Mouse (Mus musculus) liver, embryonic 14.5 days (tissue): ENCODE measurements around the gene Slc12a9. TPM values are rescaled to one million over a fixed set of nuclear protein-coding genes. Genes with fewer than 3 reads are reported as not detected.
A peak's percentile ranks its signal among the peaks of the same experiment; 100 is the strongest.

Experiments
- ATAC-seq: fragments of 200-750 bp; cut with Nextera tagmentation; 2 replicates; pipeline ENCODE4 v1.8.0; 2017; ENCODE audit warnings: moderate number of reproducible peaks, mild to moderate bottlenecking, moderate library complexity; ENCODE audit not compliant: insufficient read depth
- DNase-seq, 3 experiments: peaks; one replicate each; pipeline ENCODE4 v3.0.0-alpha.2; 2012 to 2013; ENCODE audit warnings: low read depth in 3 of 3, low spot score in 3 of 3
- H3K27ac ChIP-seq: fragments of 300-500 bp; sonication (generic); 2 replicates; pipeline ENCODE4 v1.5.1; 2014; ENCODE audit warnings: moderate library complexity, mild to moderate bottlenecking, control low read depth, inconsistent platforms
- H3K27me3 ChIP-seq: fragments of 300-500 bp; sonication (generic); 2 replicates; pipeline ENCODE4 v1.6.1; 2014; ENCODE audit warnings: mild to moderate bottlenecking, low read length, moderate library complexity; ENCODE audit not compliant: control insufficient read depth, insufficient read depth
- H3K36me3 ChIP-seq: fragments of 300-500 bp; sonication (generic); replicated peaks from 2 replicates; pipeline ENCODE4 v1.6.1; 2014; ENCODE audit warnings: low read depth; ENCODE audit not compliant: control insufficient read depth, insufficient read depth
- H3K4me1 ChIP-seq, 2 experiments: fragments of 200-500 bp in 1 of 2; fragments of 300-500 bp in 1 of 2; sonication (generic) in 1 of 2; replicated peaks; 2 replicates each; pipeline ENCODE4 v1.6.1; 2012 to 2014; ENCODE audit warnings: antibody characterized with exemption in 1 of 2, inconsistent platforms in 1 of 2, low read length in 1 of 2; ENCODE audit not compliant: control insufficient read depth in 2 of 2, insufficient read depth in 2 of 2
- H3K4me2 ChIP-seq: fragments of 300-500 bp; sonication (generic); 2 replicates; pipeline ENCODE4 v1.6.1; 2014; ENCODE audit warnings: low read depth, mild to moderate bottlenecking, control low read depth, moderate library complexity
- H3K4me3 ChIP-seq, 2 experiments: fragments of 200-500 bp in 1 of 2; fragments of 300-500 bp in 1 of 2; sonication (generic) in 1 of 2; 2 replicates each; pipeline ENCODE4 v1.5.1; 2012 to 2014; ENCODE audit warnings: low read depth in 2 of 2, low read length in 2 of 2, mild to moderate bottlenecking in 2 of 2, control low read depth in 1 of 2, inconsistent platforms in 1 of 2, moderate library complexity in 1 of 2; ENCODE audit not compliant: insufficient read depth in 1 of 2
- H3K9ac ChIP-seq: fragments of 300-500 bp; sonication (generic); replicated peaks from 2 replicates; pipeline ENCODE4 v1.6.1; 2014; ENCODE audit warnings: mild to moderate bottlenecking, control low read depth, moderate library complexity
- H3K9me3 ChIP-seq: fragments of 300-500 bp; sonication (generic); 2 replicates; pipeline ENCODE4 v1.6.1; 2016; ENCODE audit warnings: low read length, mixed read lengths; ENCODE audit not compliant: control insufficient read depth
- CTCF ChIP-seq: IDR thresholded peaks from 2 replicates; pipeline ENCODE4 v1.5.1; 2016; ENCODE audit warnings: antibody characterized with exemption, low read depth, control low read depth
- EP300 ChIP-seq: IDR thresholded peaks from 2 replicates; pipeline ENCODE4 v1.6.1; 2016; ENCODE audit warnings: antibody characterized with exemption, low read depth
- WGBS: fragments of 180-500 bp; shearing (Covaris S2); extraction: QIAGEN DNeasy Blood & Tissue Kit; methylation state at CpG from one replicate; pipeline ENCODE4 v1.1.7; 2014; ENCODE audit not compliant: insufficient replicate concordance; 5-methylcytosine and 5-hydroxymethylcytosine counted together
- polyA plus RNA-seq, 2 experiments: library from polyadenylated mRNA; depleted of rRNA in 1 of 2; stranded (reverse) in 1 of 2; unstranded in 1 of 2; fragments of >200 nt; fragmentation: Nextera tagmentation in 1 of 2; extraction: Ambion mirVana in 1 of 2; gene quantifications; 2 replicates each; pipeline versions ENCODE4 v1.2.1 to v1.2.3; 2012 to 2014

Slc12a9 gene
- polyA plus RNA-seq, 2 experiments = 1.2 to 2.2 TPM

DNA sequence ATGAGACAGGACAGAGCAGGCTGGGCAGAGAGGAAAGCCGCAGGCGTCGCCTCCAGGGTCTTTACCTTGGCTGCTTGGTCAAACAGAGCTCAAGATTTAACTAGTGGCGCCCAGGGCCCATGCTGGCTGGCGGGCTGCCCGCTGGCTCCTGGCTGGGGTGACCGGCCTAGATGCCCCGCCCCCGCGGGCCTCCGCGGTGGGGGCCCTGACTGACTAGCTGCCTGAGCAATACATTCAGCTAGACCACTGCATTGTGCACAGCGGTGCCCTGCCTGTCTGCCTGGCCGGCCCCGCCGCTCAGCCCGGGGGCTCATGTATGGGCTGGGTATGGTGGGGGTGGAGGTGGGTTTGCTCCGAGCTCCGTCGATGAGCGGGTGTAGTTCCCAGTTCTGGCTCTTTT lies 32.1 kb downstream of the Slc12a9 start:
- H3K9me3 ChIP-seq = no peaks in the 10 kb centered on the region
- H3K9ac ChIP-seq = no peak overlapping the region
- ATAC-seq (no peak), DNase-seq (no peak)
- no peak overlapping the region for H3K27ac ChIP-seq
- H3K27me3 ChIP-seq = no peaks in the 10 kb centered on the region
- no peak overlapping the region for H3K4me2 ChIP-seq
- no peak overlapping the region for H3K4me3 ChIP-seq
- TF ChIP-seq CTCF (no peak), EP300 (no peak)
- 93% methylated on average over 21 of the region's 21 CpGs for WGBS
- H3K36me3 ChIP-seq = peaks cover 93% of the 10 kb centered on the region
- peaks cover 17 to 24% of the 10 kb centered on the region in 2 experiments for H3K4me1 ChIP-seq

DNA sequence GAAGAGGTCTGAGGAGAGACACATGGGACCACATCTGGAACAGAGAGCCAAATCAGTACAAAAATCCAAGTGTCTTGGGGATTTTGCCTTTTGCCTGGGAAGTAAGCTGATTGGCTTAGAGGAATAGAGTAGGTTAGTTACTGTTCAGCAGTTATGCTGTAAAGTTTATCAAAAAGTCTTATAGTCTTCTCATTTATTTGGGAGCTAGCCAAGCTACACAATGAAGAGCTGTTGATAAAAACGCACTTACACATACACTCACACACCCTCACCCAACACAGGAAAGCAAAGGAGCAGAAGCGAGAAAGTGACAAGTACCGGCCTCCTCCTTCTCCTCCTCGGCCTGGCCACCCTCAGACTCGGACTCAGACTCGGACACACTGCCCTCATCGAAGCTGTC lies 34.2 kb downstream of the Slc12a9 start:
- DNase-seq = no peak
- H3K9me3 ChIP-seq = no peaks in the 10 kb centered on the region
- no peak overlapping the region for H3K4me3 ChIP-seq
- H3K27ac ChIP-seq = no peak overlapping the region
- no peaks in the 10 kb centered on the region for H3K27me3 ChIP-seq
- TF ChIP-seq CTCF = no peak
- TF ChIP-seq EP300 = no peak
- no peak overlapping the region for H3K4me2 ChIP-seq
- H3K9ac ChIP-seq = no peak overlapping the region
- H3K36me3 ChIP-seq = peaks cover 91% of the 10 kb centered on the region
- H3K4me1 ChIP-seq = peaks cover 0 to 11% of the 10 kb centered on the region in 2 experiments; a peak in 3 of 4 replicates
- no peak for ATAC-seq
- 83% methylated on average over 7 of the region's 7 CpGs for WGBS

DNA sequence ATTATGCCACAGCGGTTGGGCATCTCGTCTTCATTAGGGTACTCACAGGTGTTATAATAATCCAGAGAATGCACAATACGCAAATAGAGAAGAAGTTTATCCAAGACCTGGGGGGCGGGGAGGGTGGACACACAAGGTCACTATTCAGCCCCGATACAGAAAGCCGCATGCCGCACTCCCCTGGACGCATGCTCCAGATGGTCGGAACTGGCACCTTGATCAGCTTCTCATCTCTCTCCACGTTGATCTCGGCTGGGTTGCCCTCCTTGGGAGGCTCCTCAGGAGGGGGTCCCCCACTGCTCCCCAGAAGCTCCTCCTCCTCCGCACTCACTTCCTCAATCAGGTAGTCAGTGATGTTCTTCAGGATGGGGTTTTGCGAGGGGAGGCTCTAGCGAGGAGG lies 36.3 kb downstream of the Slc12a9 start:
- peaks cover 70% of the 10 kb centered on the region for H3K36me3 ChIP-seq
- no peak for DNase-seq
- TF ChIP-seq EP300 (no peak), CTCF (no peak)
- H3K9me3 ChIP-seq = no peaks in the 10 kb centered on the region
- peaks cover 9 to 14% of the 10 kb centered on the region in 2 experiments for H3K4me1 ChIP-seq
- H3K4me3 ChIP-seq = no peak overlapping the region
- no peak overlapping the region for H3K9ac ChIP-seq
- ATAC-seq = no peak
- H3K4me2 ChIP-seq = no peak overlapping the region
- no peaks in the 10 kb centered on the region for H3K27me3 ChIP-seq
- 89% methylated on average over 14 of the region's 14 CpGs for WGBS
- no peak overlapping the region for H3K27ac ChIP-seq

DNA sequence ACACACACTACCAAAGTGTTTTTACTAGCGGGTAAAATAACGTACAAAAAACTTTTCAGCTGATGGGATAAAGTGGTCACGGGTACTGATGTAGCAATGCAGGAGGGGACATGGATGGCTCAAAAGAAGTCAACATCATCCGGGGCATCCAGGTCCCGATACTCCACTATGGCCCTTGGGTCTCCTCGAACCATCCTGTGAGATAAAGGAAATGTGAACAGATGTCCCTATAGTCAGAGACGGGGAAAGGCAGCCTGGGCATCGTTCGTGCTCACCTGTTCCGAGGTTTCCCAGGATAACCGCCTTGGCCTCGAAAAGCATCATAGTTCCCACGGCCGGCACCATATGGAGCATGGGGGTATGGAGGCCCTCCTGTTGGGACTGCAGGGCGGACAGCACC lies 37.7 kb downstream of the Slc12a9 start:
- H3K4me3 ChIP-seq = no peak overlapping the region
- ATAC-seq = no peak
- H3K27ac ChIP-seq = no peak overlapping the region
- 87% methylated on average over 15 of the region's 15 CpGs for WGBS
- peak overlapping the region; percentile 100 for H3K4me2 ChIP-seq
- H3K27me3 ChIP-seq = no peaks in the 10 kb centered on the region
- peaks cover 56% of the 10 kb centered on the region for H3K36me3 ChIP-seq
- no peaks in the 10 kb centered on the region for H3K9me3 ChIP-seq
- no peak for DNase-seq
- TF ChIP-seq CTCF = no peak
- no peak for TF ChIP-seq EP300
- peaks cover 15 to 27% of the 10 kb centered on the region in 2 experiments for H3K4me1 ChIP-seq
- no peak overlapping the region for H3K9ac ChIP-seq

DNA sequence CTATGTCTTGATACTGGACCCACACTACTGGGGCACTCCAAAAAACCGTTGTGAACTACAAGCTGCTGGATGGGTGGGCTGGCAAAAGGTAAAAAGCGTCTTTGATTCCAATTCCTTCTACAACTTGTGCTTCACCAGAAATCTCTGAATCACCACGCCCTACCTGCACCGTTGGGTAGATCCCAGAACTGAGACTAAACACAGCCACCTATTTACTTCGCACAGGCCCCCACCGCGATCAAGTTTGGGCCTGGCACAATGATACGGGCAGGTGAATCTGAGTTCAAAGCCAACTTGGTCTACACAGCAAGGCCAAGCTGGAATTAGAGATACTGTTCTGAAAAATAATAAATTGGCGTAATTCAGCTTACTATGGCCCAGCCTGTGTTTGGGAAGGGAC lies 38.1 kb downstream of the Slc12a9 start:
- peak overlapping the region; percentile 73; the same call in 1 of the 2 replicates for H3K9ac ChIP-seq

More for the DNA sequence above, 38.1 kb downstream of the Slc12a9 start:
- H3K4me3 ChIP-seq = peak overlapping the region; percentile 54 to 82
- H3K27ac ChIP-seq = peak overlapping the region; percentile 99
- H3K36me3 ChIP-seq = peaks cover 52% of the 10 kb centered on the region
- peak overlapping the region; percentile 100 for H3K4me2 ChIP-seq
- ATAC-seq = no peak
- H3K27me3 ChIP-seq = no peaks in the 10 kb centered on the region
- no peak for DNase-seq
- WGBS = 68% methylated on average over 9 of the region's 9 CpGs
- TF ChIP-seq CTCF (no peak), EP300 (no peak)
- H3K4me1 ChIP-seq = peaks cover 18 to 30% of the 10 kb centered on the region in 2 experiments
- no peaks in the 10 kb centered on the region for H3K9me3 ChIP-seq
